Mouse (Mus musculus): ENCODE data around the gene Rslcan18. TPM values are rescaled to one million over a fixed set of nuclear protein-coding genes. Genes with fewer than 3 reads are reported as not detected.

The Rslcan18 gene
- polyA plus RNA-seq, 1 experiment from 2014 or later = 0.14 TPM

DNA sequence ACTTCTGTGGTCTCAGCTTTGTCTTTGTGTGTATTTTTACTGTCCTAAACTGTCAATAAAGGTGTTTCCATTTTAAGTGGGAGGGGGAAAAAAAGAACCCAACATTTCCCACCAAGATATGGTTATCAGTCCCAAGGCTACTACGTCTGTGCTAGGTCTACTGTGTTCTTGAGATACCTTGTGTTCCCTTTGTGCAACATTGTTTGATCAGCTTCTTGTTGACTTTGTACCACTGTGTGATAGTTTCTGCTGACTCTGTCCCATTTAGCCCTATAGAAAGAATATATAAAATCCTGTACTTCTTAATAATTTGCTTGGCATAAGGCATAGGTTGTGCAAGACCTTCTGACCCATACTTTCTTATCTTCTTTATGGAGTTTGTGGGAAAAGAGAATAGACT is 25.9 kb downstream of the Rslcan18 start:
- WGBS (ENCODE audit: insufficient replicate concordance) = 28% methylated on average over 1 of the region's 1 CpGs
- no peak overlapping the region for H3K9ac ChIP-seq
- H3K27ac ChIP-seq (replicated peaks) = no peak overlapping the region
- no peak overlapping the region for H3K4me2 ChIP-seq
- H3K9me3 ChIP-seq (replicated peaks) = no peaks in the 10 kb centered on the region
- H3K4me3 ChIP-seq (replicated peaks) = no peak overlapping the region
- no peak for ATAC-seq (ENCODE audit: insufficient read depth)
- no peaks in the 10 kb centered on the region for H3K27me3 ChIP-seq
- no peaks in the 10 kb centered on the region for H3K4me1 ChIP-seq (replicated peaks)
- no peaks in the 10 kb centered on the region for H3K36me3 ChIP-seq (replicated peaks)

DNA sequence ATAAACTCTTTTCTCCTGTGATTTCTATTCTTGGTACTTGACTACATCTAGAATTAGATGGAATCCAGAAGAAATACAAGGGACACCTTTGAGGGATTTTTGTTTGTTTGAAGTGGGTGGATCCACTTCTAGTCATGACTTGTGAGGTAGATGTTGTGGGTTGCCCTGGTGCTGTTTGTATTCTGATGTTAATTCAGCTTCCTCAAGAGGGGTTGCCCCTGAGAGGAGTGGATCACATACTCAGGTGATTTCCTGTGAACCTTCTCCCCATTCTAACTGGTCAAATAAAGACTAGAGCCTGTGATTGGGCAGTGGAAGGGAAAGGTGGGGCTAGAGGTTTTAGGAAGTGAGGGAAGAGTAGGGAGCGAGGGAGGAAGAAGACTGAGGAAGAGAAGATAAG is 34.1 kb downstream of the Rslcan18 start:
- H3K9me3 ChIP-seq (replicated peaks) = no peaks in the 10 kb centered on the region
- peak overlapping the region; percentile 66; the same call in 1 of the 2 replicates for H3K4me3 ChIP-seq (replicated peaks)
- WGBS (ENCODE audit: insufficient replicate concordance) = 37% methylated on average over 1 of the region's 1 CpGs
- H3K9ac ChIP-seq = no peak overlapping the region
- ATAC-seq (ENCODE audit: insufficient read depth) = no peak
- H3K36me3 ChIP-seq (replicated peaks) = no peaks in the 10 kb centered on the region
- H3K4me1 ChIP-seq (replicated peaks) = peaks cover 17% of the 10 kb centered on the region
- no peaks in the 10 kb centered on the region for H3K27me3 ChIP-seq
- peak overlapping the region; percentile 80 for H3K4me2 ChIP-seq
- H3K27ac ChIP-seq (replicated peaks) = peak overlapping the region; percentile 82

DNA sequence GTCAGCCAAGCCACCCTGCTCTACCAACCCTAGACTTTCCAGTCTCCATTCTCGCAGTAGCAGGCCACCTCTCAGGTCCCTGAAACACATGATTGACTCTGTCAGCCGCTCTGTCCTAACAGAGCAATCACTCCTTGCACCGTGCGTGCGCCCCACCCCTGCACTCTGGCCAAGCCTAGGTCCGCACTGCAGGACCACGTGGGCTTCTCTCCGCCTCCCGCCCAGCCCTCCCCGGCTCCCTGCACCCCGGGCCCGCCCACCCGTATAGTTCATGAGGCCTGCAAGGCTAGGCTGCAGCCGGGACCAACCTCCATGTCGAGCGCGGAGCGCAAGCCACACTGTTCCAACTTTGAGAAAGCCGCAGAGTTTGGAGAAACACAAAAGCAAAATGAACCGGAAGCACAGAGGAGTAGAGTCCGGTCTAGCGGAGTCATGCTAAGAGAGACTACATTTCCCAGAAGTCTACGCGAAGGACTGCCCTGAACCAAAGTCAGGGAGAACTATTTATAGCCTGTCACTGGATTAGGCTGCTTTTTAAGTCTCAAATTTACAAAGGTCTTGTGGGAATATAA is 34.8 kb downstream of the Rslcan18 start:
- ATAC-seq (ENCODE audit: insufficient read depth) = peak; percentile 100
- Histone ChIP-seq H3K27me3 (no peaks in the 10 kb centered on the region), H3K36me3 (replicated peaks) (no peaks in the 10 kb centered on the region), H3K4me3 (replicated peaks) (peak overlapping the region; percentile 66), H3K4me1 (replicated peaks) (peaks cover 17% of the 10 kb centered on the region), H3K9ac (peak overlapping the region; percentile 53), H3K4me2 (peak overlapping the region; percentile 80), H3K9me3 (replicated peaks) (no peaks in the 10 kb centered on the region), H3K27ac (replicated peaks) (peak overlapping the region; percentile 82)
- under 1% methylated on average over 24 of the region's 24 CpGs for WGBS (ENCODE audit: insufficient replicate concordance)

DNA sequence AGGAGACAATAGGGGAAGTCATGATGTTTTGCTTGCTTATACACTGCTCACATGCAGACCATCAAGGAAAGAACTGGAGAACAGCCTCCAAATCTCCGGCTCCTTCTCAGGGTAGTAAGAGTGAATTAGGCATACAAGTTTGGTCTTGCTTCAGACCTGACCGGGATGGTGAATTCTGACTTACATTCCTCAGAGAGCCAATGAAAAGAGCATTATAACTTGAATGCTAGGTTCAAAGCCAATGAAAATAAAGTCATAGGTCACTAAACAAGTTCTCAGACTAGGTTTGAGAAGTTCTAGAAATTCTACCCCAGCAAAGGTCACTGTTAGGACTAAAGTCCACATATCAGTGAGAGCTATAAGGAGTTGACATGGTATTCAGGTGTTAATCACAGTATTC is 38.8 kb downstream of the Rslcan18 start:
- Histone ChIP-seq H3K9me3 (replicated peaks) (no peaks in the 10 kb centered on the region), H3K27ac (replicated peaks) (no peak overlapping the region), H3K36me3 (replicated peaks) (peaks cover 17% of the 10 kb centered on the region), H3K4me2 (no peak overlapping the region), H3K4me3 (replicated peaks) (no peak overlapping the region), H3K9ac (no peak overlapping the region), H3K27me3 (no peaks in the 10 kb centered on the region), H3K4me1 (replicated peaks) (peaks cover 16% of the 10 kb centered on the region)
- 84% methylated on average over 2 of the region's 2 CpGs for WGBS (ENCODE audit: insufficient replicate concordance)
- ATAC-seq (ENCODE audit: insufficient read depth) = no peak

DNA sequence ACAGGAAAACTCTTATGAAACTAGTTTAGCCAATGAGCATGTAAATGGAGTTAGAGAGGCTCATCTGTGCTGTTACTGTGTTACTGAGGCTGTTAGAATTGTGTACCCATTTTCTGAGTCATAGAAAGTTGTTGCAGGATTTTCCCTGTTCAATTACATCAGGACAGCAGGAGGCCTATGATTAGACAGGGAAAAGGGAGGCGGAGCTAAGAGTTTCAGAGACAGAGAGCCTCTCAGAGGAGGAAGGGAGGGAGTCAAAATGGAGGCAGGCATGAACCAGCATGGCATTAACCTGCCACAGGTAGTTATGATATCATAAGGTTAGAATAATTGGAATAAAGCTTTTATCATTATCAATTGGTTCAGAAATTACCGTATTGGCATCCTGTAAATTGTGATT is 43.3 kb downstream of the Rslcan18 start:
- H3K4me3 ChIP-seq (replicated peaks) = no peak overlapping the region
- peaks cover 30% of the 10 kb centered on the region for H3K36me3 ChIP-seq (replicated peaks)
- H3K4me1 ChIP-seq (replicated peaks) = no peaks in the 10 kb centered on the region
- 71% methylated on average over 2 of the region's 2 CpGs for WGBS (ENCODE audit: insufficient replicate concordance)
- 0 out of 2 replicates have a peak, but pooled peaks cover 2% of the 10 kb centered on the region for H3K9me3 ChIP-seq (replicated peaks)
- no peaks in the 10 kb centered on the region for H3K27me3 ChIP-seq
- ATAC-seq (ENCODE audit: insufficient read depth) = no peak
- H3K27ac ChIP-seq (replicated peaks) = no peak overlapping the region
- no peak overlapping the region for H3K4me2 ChIP-seq
- no peak overlapping the region for H3K9ac ChIP-seq

DNA sequence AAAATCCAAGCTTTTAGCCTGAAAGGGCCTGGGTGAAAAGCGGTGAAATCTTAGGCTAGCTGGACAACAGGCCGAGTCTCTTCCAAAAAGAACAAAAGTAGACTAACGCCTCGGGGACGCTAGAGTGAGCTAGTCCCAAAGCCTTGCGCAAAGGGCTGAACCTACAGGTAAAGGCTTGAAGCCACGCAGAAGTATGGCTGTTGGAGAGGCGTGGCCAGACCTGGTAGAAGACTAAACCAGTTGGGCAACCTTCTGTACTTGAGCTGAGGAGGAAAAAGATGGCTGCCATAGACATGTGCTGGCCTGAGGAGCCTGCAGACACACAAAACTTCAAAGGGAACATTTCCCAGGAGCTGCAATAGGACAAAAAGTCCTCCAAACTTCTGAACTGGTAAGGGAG is 50.7 kb downstream of the Rslcan18 start:
- Histone ChIP-seq H3K27ac (replicated peaks) (no peak overlapping the region), H3K9me3 (replicated peaks) (no peaks in the 10 kb centered on the region), H3K9ac (no peak overlapping the region), H3K27me3 (no peaks in the 10 kb centered on the region), H3K4me1 (replicated peaks) (peaks cover 10% of the 10 kb centered on the region), H3K36me3 (replicated peaks) (peaks cover 4% of the 10 kb centered on the region), H3K4me3 (replicated peaks) (no peak overlapping the region), H3K4me2 (no peak overlapping the region)
- no peak for ATAC-seq (ENCODE audit: insufficient read depth)
- 75% methylated on average over 8 of the region's 8 CpGs for WGBS (ENCODE audit: insufficient replicate concordance)

DNA sequence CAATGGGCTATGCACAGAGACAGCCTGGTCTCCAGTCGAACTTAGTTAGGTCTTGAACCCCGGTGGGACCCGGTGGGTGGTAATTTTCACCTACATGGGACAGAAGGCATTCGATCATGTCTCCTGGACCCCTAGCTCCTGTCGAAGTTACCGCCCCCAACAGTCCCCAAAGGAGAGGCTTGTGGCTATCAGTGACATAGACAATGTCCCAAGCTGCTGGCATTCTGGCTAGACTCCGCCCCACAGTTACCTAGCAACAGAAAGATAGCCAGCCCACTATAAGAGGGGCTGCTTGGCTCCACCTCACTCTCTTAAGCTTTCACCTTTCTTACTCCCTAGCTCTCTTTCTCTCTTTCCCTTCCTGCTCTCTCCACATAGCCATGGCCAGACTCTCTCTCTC is 53.6 kb downstream of the Rslcan18 start:
- no peaks in the 10 kb centered on the region for H3K9me3 ChIP-seq (replicated peaks)
- H3K4me2 ChIP-seq = no peak overlapping the region
- H3K4me3 ChIP-seq (replicated peaks) = no peak overlapping the region
- WGBS (ENCODE audit: insufficient replicate concordance) = 54% methylated on average over 7 of the region's 7 CpGs
- ATAC-seq (ENCODE audit: insufficient read depth) = no peak
- peaks cover 15% of the 10 kb centered on the region for H3K4me1 ChIP-seq (replicated peaks)
- H3K36me3 ChIP-seq (replicated peaks) = no peaks in the 10 kb centered on the region
- H3K27ac ChIP-seq (replicated peaks) = no peak overlapping the region
- H3K9ac ChIP-seq = no peak overlapping the region
- H3K27me3 ChIP-seq = no peaks in the 10 kb centered on the region

DNA sequence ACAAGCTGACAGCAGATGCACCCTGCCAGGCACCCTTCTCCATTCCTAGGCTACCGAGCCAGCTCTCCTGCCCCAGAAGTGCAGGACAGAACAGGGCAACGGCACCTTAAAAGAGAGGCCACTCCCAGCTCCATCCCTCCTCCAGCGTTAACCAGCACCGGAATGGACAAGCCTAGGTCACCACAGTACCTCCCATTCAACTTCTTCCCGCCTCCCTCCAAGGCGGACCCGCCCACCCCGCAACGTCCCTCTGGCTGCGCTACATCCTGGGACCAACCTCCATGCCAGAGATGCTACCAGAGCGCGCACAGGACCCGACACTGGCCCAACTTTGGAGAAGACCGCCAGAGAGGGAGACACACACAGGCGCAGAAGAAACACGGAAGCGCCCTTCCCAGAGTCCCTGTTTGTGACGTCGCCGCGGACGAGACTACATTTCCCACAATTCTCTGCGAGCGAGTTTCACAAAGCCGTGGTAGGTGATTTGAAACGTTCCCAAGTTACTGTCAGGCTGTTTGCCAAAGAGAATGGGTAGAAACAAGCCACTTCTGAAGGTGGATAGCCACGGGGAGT is 55.2 kb downstream of the Rslcan18 start, which contains the start of gene Zfp712:
TSS of gene Zfp712 (minus strand) at position 385 of the 573 bp plus-strand sequence.
- Histone ChIP-seq H3K4me3 (replicated peaks) (peak within 1 kb of the TSS; percentile 84), H3K9ac (peak within 1 kb of the TSS; percentile 73), H3K36me3 (replicated peaks) (no peaks in the 10 kb centered on the region), H3K4me2 (peak within 1 kb of the TSS; percentile 83), H3K9me3 (replicated peaks) (no peaks in the 10 kb centered on the region), H3K27ac (replicated peaks) (peak within 1 kb of the TSS; percentile 95), H3K4me1 (replicated peaks) (peaks cover 15% of the 10 kb centered on the region), H3K27me3 (no peaks in the 10 kb centered on the region)
- WGBS (ENCODE audit: insufficient replicate concordance) = 0% methylated on average over 27 of the region's 27 CpGs
- ATAC-seq (ENCODE audit: insufficient read depth) = peak; percentile 100

DNA sequence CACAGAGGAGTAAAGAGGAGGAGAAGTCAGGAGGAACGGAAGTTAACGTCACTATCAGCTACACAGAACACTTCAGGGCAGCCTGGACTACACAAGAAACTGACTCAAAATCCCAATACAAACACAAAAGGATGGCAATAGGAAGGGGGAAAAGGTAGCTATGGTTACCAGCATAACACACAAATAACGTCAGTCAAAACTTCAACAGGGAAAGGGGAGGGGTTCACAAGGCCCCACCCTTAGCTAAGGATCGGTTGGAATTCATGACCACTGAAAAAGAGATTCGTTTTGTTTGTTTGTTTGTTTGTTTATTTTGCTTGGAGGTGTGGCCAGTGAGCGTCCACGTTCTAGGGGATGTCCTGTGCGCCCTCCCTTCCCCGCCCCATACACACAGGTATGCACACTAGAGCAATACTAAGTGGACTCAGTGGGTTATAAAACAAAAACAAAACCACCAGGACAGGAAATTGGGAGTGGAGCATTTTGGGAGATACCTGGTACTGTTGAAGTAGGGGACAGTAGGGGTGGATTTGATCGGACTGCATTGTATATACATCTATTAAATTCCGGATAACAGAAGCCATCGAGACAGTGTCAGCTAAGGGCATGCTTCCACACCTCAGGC is 55.8 kb downstream of the Rslcan18 start:
- Histone ChIP-seq H3K4me1 (replicated peaks) (peaks cover 15% of the 10 kb centered on the region), H3K27ac (replicated peaks) (peak overlapping the region; percentile 95), H3K27me3 (no peaks in the 10 kb centered on the region), H3K36me3 (replicated peaks) (no peaks in the 10 kb centered on the region), H3K9ac (peak overlapping the region; percentile 73), H3K4me2 (peak overlapping the region; percentile 83), H3K9me3 (replicated peaks) (no peaks in the 10 kb centered on the region), H3K4me3 (replicated peaks) (peak overlapping the region; percentile 84)
- 4% methylated on average over 12 of the region's 12 CpGs for WGBS (ENCODE audit: insufficient replicate concordance)
- peak; percentile 43 for ATAC-seq (ENCODE audit: insufficient read depth)
